Mouse (Mus musculus) intestine, embryonic 16.5 days (tissue): ENCODE measurements around the gene Eno1. TPM values are rescaled to one million over a fixed set of nuclear protein-coding genes. Genes with fewer than 3 reads are reported as not detected.
"Not testable (repeated sequence)": the region's sequence is repeated elsewhere in the genome, so short reads cannot be mapped to it uniquely, and the experiment has no call there.

Experiments
- ATAC-seq: fragments of 200-750 bp; cut with Nextera tagmentation; 2 replicates; pipeline ENCODE4 v1.8.0; 2017; ENCODE audit warnings: moderate TSS enrichment, moderate library complexity
- H3K27ac ChIP-seq: fragments of 300-500 bp; sonication (generic); 2 replicates; pipeline ENCODE4 v1.5.1; 2014; ENCODE audit warnings: mild to moderate bottlenecking, low read length
- H3K27me3 ChIP-seq: fragments of 300-500 bp; sonication (generic); replicated peaks from 2 replicates; pipeline ENCODE4 v1.6.1; 2014; ENCODE audit warnings: low read length, control low read depth, mixed read lengths; ENCODE audit not compliant: control insufficient read depth, insufficient read depth
- H3K36me3 ChIP-seq: fragments of 300-500 bp; sonication (generic); 2 replicates; pipeline ENCODE4 v1.6.1; 2014; ENCODE audit warnings: low read length, control low read depth; ENCODE audit not compliant: control insufficient read depth, insufficient read depth
- H3K4me1 ChIP-seq: fragments of 300-500 bp; sonication (generic); 2 replicates; pipeline ENCODE4 v1.6.1; 2014; ENCODE audit warnings: low read length, control low read depth, mixed read lengths; ENCODE audit not compliant: control insufficient read depth, insufficient read depth
- H3K4me2 ChIP-seq: fragments of 300-500 bp; sonication (generic); 2 replicates; pipeline ENCODE4 v1.6.1; 2014; ENCODE audit warnings: low read depth, low read length, control low read depth
- H3K4me3 ChIP-seq: fragments of 300-500 bp; sonication (generic); 2 replicates; pipeline ENCODE4 v1.5.1; 2014; ENCODE audit warnings: mild to moderate bottlenecking, low read length
- H3K9ac ChIP-seq: fragments of 300-500 bp; sonication (generic); 2 replicates; pipeline ENCODE4 v1.6.1; 2014; ENCODE audit warnings: low read depth, low read length
- H3K9me3 ChIP-seq: fragments of 300-500 bp; sonication (generic); 2 replicates; pipeline ENCODE4 v1.6.1; 2016; ENCODE audit warnings: low read length, control low read depth; ENCODE audit not compliant: control insufficient read depth
- WGBS: fragments of 180-500 bp; shearing (Covaris S2); extraction: QIAGEN DNeasy Blood & Tissue Kit; methylation state at CpG from one replicate; pipeline ENCODE4 v1.1.7; 2014; 5-methylcytosine and 5-hydroxymethylcytosine counted together
- polyA plus RNA-seq: library from polyadenylated mRNA; unstranded; fragments of >200 nt; fragmentation: Nextera tagmentation; extraction: Ambion mirVana; gene quantifications from 2 replicates; pipeline ENCODE4 v1.2.1, GENCODE M21; 2015

Eno1 gene
- polyA plus RNA-seq, 1 experiment from 2014 or later, result 2,067 TPM

DNA sequence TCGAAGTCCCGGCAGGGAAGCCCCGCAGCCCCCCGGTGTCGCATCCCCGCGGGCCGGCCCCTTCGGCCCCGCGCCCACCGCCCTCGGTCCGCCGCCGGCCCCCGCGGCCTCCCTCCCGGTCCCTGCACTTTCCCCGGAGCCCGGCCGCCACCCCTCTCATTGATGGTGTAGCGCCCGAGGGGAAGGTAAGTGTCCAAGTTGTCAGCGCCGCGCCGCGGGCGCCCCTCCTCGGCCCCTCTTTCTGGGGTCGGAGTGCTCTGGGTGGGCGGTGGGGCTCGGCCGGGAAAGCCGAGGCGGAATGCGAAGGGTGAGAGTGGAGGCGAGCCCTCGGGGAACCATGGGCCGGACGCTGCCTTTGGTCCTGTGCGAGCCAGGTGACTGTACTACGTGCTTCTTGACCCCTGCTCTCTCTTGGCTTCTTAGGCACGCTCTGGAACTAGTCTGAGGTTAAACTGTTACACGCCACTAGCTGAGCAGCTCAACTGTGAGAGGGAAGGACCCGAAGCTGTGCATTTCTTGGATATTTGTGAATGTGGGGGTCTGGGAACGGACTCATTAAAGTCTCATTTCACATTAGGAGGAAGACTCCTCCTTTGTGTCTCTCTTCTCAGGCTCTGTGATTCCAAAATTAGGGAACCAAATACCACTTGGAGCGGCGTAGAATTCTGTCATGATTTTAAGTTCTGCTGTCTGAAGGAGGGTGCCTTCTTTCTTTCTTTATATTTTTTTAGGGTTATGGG, 45.5 kb downstream of the Eno1 start:
- Histone ChIP-seq H3K9me3 (no peaks in the 10 kb centered on the region), H3K4me1 (peaks cover 12% of the 10 kb centered on the region), H3K4me3 (peak overlapping the region; percentile 97), H3K27ac (peak overlapping the region; percentile 99), H3K4me2 (peak overlapping the region; percentile 66), H3K27me3 (no peaks in the 10 kb centered on the region), H3K9ac (peak overlapping the region; percentile 99), H3K36me3 (no peaks in the 10 kb centered on the region)
- WGBS, result under 1% methylated on average over 48 of the region's 50 CpGs
- peak; percentile 40 for ATAC-seq

DNA sequence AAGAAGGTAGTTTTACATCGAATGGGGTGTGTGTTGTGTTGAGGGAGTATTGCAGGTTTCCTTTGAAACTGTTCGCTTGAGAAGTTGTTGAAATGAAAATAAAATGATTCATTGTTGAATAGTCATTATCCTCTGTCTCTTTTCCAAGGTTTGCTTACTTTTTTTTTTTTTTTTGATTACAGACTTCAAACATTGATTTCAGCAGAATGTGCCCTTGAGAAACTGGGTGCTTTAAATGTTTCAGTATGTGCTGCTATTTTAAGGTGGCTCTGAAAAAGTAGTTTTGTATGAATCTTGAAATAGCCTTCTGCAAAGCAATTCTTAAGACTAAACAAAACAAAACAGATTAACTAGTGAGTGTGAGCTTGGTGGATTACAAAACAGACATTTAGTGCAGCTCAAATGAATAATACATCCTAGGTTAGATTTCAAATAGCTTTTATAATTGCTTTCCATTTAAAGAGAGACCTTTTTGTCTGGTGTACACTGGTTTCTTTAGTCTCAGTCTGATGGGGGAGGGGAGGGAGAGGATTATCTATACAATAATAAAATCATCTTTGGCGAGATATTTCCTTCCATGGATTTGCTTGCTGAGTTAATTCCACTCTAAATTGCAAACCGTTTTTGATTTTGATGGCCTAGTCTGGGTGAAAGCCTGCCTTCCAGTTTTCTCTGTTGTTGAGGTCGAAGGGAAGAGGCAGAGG, 46.3 kb downstream of the Eno1 start:
- Histone ChIP-seq H3K36me3 (no peaks in the 10 kb centered on the region), H3K27ac (peak overlapping the region; percentile 99), H3K9ac (peak overlapping the region; percentile 99), H3K9me3 (no peaks in the 10 kb centered on the region), H3K4me1 (peaks cover 12% of the 10 kb centered on the region), H3K4me2 (peak overlapping the region; percentile 66), H3K4me3 (peak overlapping the region; percentile 97), H3K27me3 (no peaks in the 10 kb centered on the region)
- ATAC-seq, result no peak
- 3% methylated on average over 5 of the region's 5 CpGs for WGBS

DNA sequence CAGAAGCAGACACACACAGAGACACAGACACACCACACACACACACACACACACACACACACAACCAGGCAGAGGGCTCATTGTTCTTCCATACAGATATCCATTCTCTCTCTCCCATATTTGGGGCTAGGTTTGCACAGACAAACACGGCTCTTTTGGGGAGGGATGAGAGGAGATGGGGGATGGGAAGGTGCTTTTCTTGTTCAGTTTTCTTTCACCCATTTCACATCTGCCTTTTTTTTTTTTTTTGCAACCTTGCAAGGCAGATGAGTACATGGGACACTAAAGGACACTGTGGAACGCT, 46.8 kb downstream of the Eno1 start:
- no peaks in the 10 kb centered on the region for H3K9me3 ChIP-seq
- 10% methylated on average over 2 of the region's 2 CpGs for WGBS
- H3K27me3 ChIP-seq, result no peaks in the 10 kb centered on the region
- H3K4me1 ChIP-seq, result peaks cover 12% of the 10 kb centered on the region
- peak overlapping the region; percentile 66 for H3K4me2 ChIP-seq
- H3K27ac ChIP-seq, result no peak overlapping the region
- no peaks in the 10 kb centered on the region for H3K36me3 ChIP-seq
- ATAC-seq, result no peak
- peak overlapping the region; percentile 54 for H3K9ac ChIP-seq
- peak overlapping the region; percentile 97 for H3K4me3 ChIP-seq

GRCm38 (mm10) chr4:150283993-150284392, 47.5 kb downstream of the Eno1 start:
- no peaks in the 10 kb centered on the region for H3K9me3 ChIP-seq
- H3K4me1 ChIP-seq, result peaks cover 18% of the 10 kb centered on the region
- peak overlapping the region; percentile 66 for H3K4me2 ChIP-seq
- no peaks in the 10 kb centered on the region for H3K36me3 ChIP-seq
- WGBS, result 12% methylated on average over 6 of the region's 6 CpGs
- H3K27me3 ChIP-seq, result no peaks in the 10 kb centered on the region
- H3K4me3 ChIP-seq, result peak overlapping the region; percentile 18
- H3K9ac ChIP-seq, result peak overlapping the region; percentile 37; the same call in 1 of the 2 replicates
- 0 out of 2 replicates have a peak overlapping the region, but pooled peaks have one; percentile 23 for H3K27ac ChIP-seq
- no peak for ATAC-seq

DNA sequence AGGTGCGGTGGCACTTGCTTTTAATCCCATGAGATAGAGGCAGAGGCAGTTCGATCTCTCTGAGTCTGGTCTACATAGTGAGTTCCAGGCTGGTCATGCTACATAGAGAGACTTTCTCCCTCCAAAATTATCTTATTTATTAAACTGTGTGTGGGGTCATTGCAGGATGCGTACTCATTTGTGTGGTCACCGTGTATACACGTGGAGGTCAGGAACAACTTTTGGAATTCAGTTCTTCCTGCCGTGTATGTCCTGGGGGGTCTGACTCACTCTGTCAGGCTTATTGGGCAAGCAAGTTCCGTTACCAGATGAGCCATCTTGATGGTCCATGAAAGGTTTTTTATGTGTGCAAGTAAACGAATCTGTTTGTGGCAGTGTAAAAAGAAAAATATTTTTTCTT, 50.5 kb downstream of the Eno1 start:
- Histone ChIP-seq H3K4me1 (peaks cover 25% of the 10 kb centered on the region), H3K9me3 (no peaks in the 10 kb centered on the region), H3K27ac (no peak overlapping the region), H3K36me3 (no peaks in the 10 kb centered on the region), H3K9ac (no peak overlapping the region), H3K4me2 (no peak overlapping the region), H3K27me3 (no peaks in the 10 kb centered on the region), H3K4me3 (no peak overlapping the region)
- ATAC-seq, result no peak
- 86% methylated on average over 8 of the region's 8 CpGs for WGBS

DNA sequence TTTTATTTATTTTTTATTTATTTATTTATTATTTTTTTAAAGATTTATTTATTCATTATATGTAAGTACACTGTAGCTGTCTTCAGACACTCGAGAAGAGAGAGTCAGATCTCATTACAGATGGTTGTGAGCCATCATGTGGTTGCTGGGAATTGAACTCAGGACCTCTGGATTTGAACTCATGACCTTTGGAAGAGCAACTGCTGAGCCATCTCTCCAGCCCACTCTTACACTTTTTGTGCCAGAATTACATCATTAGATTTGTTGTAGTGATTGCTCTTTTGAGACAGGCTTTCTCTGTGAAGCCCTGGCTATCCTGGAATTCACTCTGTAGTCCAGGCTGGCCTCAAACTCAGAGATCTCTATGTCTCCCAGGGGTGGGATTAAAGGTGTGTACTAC, 50.9 kb downstream of the Eno1 start:
- H3K27ac ChIP-seq, H3K4me2 ChIP-seq, H3K36me3 ChIP-seq, H3K9ac ChIP-seq, H3K9me3 ChIP-seq, H3K4me3 ChIP-seq, H3K27me3 ChIP-seq, ATAC-seq: not testable (repeated sequence)
- peaks cover 25% of the 10 kb centered on the region for H3K4me1 ChIP-seq
- 65% methylated on average over 1 of the region's 1 CpGs for WGBS

DNA sequence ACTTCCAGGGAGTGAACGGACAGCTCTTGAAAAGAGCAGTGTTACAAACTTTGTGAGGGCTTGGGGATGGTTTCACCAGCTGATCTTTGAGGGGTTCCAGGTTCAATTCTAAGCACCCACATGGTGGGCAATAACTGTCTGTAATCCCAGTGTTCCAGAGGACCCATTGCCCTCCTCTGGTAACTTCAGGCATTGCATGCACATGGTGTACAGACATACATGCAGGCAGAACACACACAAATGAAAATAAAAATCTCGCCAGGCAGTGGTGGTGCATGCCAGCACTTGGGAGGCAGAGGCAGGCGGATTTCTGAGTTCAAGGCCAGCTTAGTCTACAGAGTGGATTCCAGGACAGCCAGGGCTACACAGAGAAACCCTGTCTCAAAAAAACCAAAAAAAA, 55.4 kb downstream of the Eno1 start:
- 94% methylated on average over 3 of the region's 3 CpGs for WGBS
- Histone ChIP-seq H3K9me3 (no peaks in the 10 kb centered on the region), H3K36me3 (no peaks in the 10 kb centered on the region), H3K4me2 (no peak overlapping the region), H3K4me3 (no peak overlapping the region), H3K27me3 (no peaks in the 10 kb centered on the region), H3K27ac (no peak overlapping the region), H3K9ac (no peak overlapping the region), H3K4me1 (peaks cover 14% of the 10 kb centered on the region; the same call in 1 of the 2 replicates)
- ATAC-seq, result no peak

- Histone ChIP-seq H3K9me3 (no peaks in the 10 kb centered on the region), H3K36me3 (no peaks in the 10 kb centered on the region), H3K27me3 (no peaks in the 10 kb centered on the region), H3K4me1 (peaks cover 2% of the 10 kb centered on the region; the same call in 1 of the 2 replicates), H3K4me3 (no peak overlapping the region), H3K4me2 (no peak overlapping the region), H3K27ac (no peak overlapping the region; the same call in 1 of the 2 replicates), H3K9ac (no peak overlapping the region)
- WGBS, result 89% methylated on average over 7 of the region's 7 CpGs
- ATAC-seq, result peak; percentile 53; the same call in 1 of the 2 replicates
Observed at GRCm38 (mm10) chr4:150294870-150295269, 58.3 kb downstream of the Eno1 start.

GRCm38 (mm10) chr4:150295966-150296365, 59.4 kb downstream of the Eno1 start:
- H3K4me1 ChIP-seq, result peaks cover 2% of the 10 kb centered on the region; the same call in 1 of the 2 replicates
- 98% methylated on average over 7 of the region's 7 CpGs for WGBS
- H3K9ac ChIP-seq, result no peak overlapping the region
- H3K27ac ChIP-seq, result no peak overlapping the region
- H3K27me3 ChIP-seq, result no peaks in the 10 kb centered on the region
- no peaks in the 10 kb centered on the region for H3K36me3 ChIP-seq
- ATAC-seq, result no peak
- no peak overlapping the region for H3K4me3 ChIP-seq
- H3K9me3 ChIP-seq, result no peaks in the 10 kb centered on the region
- no peak overlapping the region for H3K4me2 ChIP-seq
